Mouse (Mus musculus): Measurements from ENCODE around the gene Ralgps1. TPM values are rescaled to one million over a fixed set of nuclear protein-coding genes. Genes with fewer than 3 reads are reported as not detected.

The Ralgps1 gene
- 1.8 and 2.2 TPM in 2 replicates for polyA plus RNA-seq (2015; fragmentation: Nextera tagmentation; extraction: Ambion mirVana)

- Histone ChIP-seq H3K4me3 (ENCODE audit: low read depth, low read length) (peak within 1 kb of the TSS; percentile 53), H3K9me3 (ENCODE audit: low read length) (no peaks in the 10 kb centered on the region), H3K4me1 (ENCODE audit: insufficient read depth, low read depth, low read length) (peaks cover 4% of the 10 kb centered on the region; the same call in 1 of the 2 replicates), H3K36me3 (ENCODE audit: insufficient read depth, low read length) (no peaks in the 10 kb centered on the region), H3K27me3 (replicated peaks; ENCODE audit: insufficient read depth, low read length) (no peaks in the 10 kb centered on the region), H3K9ac (replicated peaks; ENCODE audit: low read depth) (no peak within 1 kb of the TSS; the same call in 1 of the 2 replicates), H3K27ac (ENCODE audit: low read length) (peak within 1 kb of the TSS; percentile 90), H3K4me2 (replicated peaks; ENCODE audit: low read depth, low read length) (peak within 1 kb of the TSS; percentile 66)
- WGBS: 2% methylated on average over 45 of the region's 74 CpGs
- TF ChIP-seq CTCF (IDR thresholded peaks at IDR 0.05) (no peak), EP300 (IDR thresholded peaks at IDR 0.05) (no peak)
- ATAC-seq: peak; percentile 98
- DNase-seq (ENCODE audit: low spot score): peak; percentile 98
Observed at GRCm38 (mm10) chr2:33370777-33371647, at the start of gene Ralgps1. Gene Ralgps1, minus strand, starts transcription at chr2:33371486.

DNA sequence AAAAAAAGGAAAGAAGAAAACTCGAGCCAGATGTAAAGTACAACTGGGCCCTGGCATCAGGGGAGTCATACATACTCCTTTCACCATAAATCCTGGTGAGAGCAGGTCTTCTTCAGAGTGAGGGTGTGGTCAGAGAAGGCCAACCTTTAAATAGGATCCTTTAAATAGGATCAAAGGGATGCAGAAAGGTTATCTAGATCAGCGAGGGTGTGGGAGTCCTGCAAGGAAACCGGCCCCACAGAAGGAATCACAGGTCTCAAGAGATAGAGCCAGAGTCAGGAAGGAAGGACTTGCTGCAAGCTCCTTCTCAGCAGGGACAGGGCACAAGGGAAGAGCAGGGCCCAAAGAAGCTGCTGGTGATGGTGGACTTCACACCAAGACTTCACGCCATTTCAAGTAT is 46.2 kb upstream of the Ralgps1 start:
- DNase-seq (ENCODE audit: low spot score) (no peak), ATAC-seq (no peak)
- H3K4me2 ChIP-seq (replicated peaks; ENCODE audit: low read depth, low read length): no peak overlapping the region
- H3K4me3 ChIP-seq (ENCODE audit: low read depth, low read length): no peak overlapping the region
- no peaks in the 10 kb centered on the region for H3K9me3 ChIP-seq (ENCODE audit: low read length)
- TF ChIP-seq CTCF (IDR thresholded peaks at IDR 0.05): no peak
- TF ChIP-seq EP300 (IDR thresholded peaks at IDR 0.05): no peak
- H3K4me1 ChIP-seq (ENCODE audit: insufficient read depth, low read depth, low read length): no peaks in the 10 kb centered on the region
- H3K27me3 ChIP-seq (replicated peaks; ENCODE audit: insufficient read depth, low read length): no peaks in the 10 kb centered on the region
- H3K36me3 ChIP-seq (ENCODE audit: insufficient read depth, low read length): 0 out of 2 replicates have a peak, but pooled peaks cover 11% of the 10 kb centered on the region
- 61% methylated on average over 4 of the region's 4 CpGs for WGBS
- no peak overlapping the region for H3K27ac ChIP-seq (ENCODE audit: low read length)
- no peak overlapping the region for H3K9ac ChIP-seq (replicated peaks; ENCODE audit: low read depth)

DNA sequence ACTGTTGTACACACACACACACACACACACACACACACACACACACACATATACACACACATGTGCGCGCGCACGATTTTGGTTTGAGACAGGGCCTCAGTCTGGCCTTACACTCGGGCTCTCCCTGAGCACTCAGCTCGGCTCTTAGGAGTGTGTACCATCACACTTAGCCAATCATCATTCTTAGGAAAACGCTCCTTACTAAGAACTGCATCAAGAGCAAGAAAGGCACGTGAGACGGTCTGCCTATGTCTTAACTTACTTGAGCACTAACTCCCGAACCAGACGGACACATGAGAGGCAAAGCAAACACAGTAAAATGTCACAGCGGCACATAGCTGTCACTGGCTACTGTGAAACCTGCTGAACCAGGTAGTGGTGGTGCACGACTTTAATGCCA is 42.7 kb upstream of the Ralgps1 start:
- Histone ChIP-seq H3K27me3 (replicated peaks; ENCODE audit: insufficient read depth, low read length) (no peaks in the 10 kb centered on the region), H3K9me3 (ENCODE audit: low read length) (no peaks in the 10 kb centered on the region), H3K4me3 (ENCODE audit: low read depth, low read length) (no peak overlapping the region), H3K4me2 (replicated peaks; ENCODE audit: low read depth, low read length) (no peak overlapping the region), H3K9ac (replicated peaks; ENCODE audit: low read depth) (no peak overlapping the region), H3K36me3 (ENCODE audit: insufficient read depth, low read length) (0 out of 2 replicates have a peak, but pooled peaks cover 25% of the 10 kb centered on the region), H3K4me1 (ENCODE audit: insufficient read depth, low read depth, low read length) (peaks cover 3% of the 10 kb centered on the region; the same call in 1 of the 2 replicates), H3K27ac (ENCODE audit: low read length) (no peak overlapping the region)
- DNase-seq (ENCODE audit: low spot score) (peak; percentile 66), ATAC-seq (peak; percentile 88)
- 58% methylated on average over 13 of the region's 13 CpGs for WGBS
- TF ChIP-seq EP300 (IDR thresholded peaks at IDR 0.05) (peak; percentile 36; the same call in 1 of the 2 replicates), CTCF (IDR thresholded peaks at IDR 0.05) (no peak)

DNA sequence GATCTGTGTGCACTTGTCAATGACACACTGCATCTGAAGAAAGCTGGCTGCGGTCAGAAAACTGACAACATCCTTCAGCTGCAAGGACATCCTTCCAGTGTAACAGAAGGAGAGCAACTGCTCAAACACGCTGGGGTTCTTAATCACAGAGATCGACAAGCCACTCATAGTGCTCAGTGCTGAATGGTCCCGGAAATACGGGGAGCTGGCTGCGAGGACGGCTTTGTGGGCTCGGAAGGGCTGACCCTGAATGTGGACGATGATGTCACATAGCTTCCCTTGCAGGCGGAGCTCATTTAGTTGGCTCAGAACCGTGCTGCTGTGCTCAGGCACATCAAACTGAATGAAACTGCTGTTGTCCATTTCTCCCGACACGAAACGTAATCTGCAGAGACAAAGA is 40.8 kb upstream of the Ralgps1 start:
- DNase-seq (ENCODE audit: low spot score): no peak
- H3K4me2 ChIP-seq (replicated peaks; ENCODE audit: low read depth, low read length): no peak overlapping the region
- no peak overlapping the region for H3K9ac ChIP-seq (replicated peaks; ENCODE audit: low read depth)
- H3K36me3 ChIP-seq (ENCODE audit: insufficient read depth, low read length): 0 out of 2 replicates have a peak, but pooled peaks cover 25% of the 10 kb centered on the region
- H3K9me3 ChIP-seq (ENCODE audit: low read length): no peaks in the 10 kb centered on the region
- WGBS: 78% methylated on average over 14 of the region's 14 CpGs
- TF ChIP-seq EP300 (IDR thresholded peaks at IDR 0.05): no peak
- TF ChIP-seq CTCF (IDR thresholded peaks at IDR 0.05): no peak
- no peak overlapping the region for H3K4me3 ChIP-seq (ENCODE audit: low read depth, low read length)
- H3K4me1 ChIP-seq (ENCODE audit: insufficient read depth, low read depth, low read length): peaks cover 4% of the 10 kb centered on the region; the same call in 1 of the 2 replicates
- no peaks in the 10 kb centered on the region for H3K27me3 ChIP-seq (replicated peaks; ENCODE audit: insufficient read depth, low read length)
- H3K27ac ChIP-seq (ENCODE audit: low read length): no peak overlapping the region
- ATAC-seq: no peak

DNA sequence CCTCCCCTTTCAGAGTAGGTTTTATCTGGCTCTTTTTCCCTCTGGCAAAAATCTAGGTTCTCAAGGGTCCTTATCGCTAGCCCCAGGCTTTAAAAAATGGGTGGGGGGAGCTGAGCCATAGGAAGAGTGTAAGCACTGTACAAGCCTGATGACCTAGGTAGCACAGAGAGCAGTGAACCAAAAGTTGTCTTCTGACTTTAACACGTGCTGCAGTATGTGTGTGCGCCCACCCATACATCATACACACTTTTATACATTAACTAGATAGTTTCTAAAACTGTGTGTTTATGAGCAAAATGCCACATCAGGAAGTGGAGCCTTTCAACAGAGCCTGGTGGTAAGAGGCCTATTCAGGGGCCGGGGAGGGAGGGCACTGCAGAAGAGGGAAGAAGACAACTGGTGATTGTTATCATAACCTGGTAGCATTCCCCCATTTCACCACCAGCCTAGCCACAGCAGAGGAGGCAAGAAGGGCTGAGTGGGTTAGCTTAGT is 32.3 kb upstream of the Ralgps1 start:
- no peak for TF ChIP-seq EP300 (IDR thresholded peaks at IDR 0.05)
- no peak for TF ChIP-seq CTCF (IDR thresholded peaks at IDR 0.05)
- no peak overlapping the region for H3K4me2 ChIP-seq (replicated peaks; ENCODE audit: low read depth, low read length)
- H3K9me3 ChIP-seq (ENCODE audit: low read length): no peaks in the 10 kb centered on the region
- H3K27ac ChIP-seq (ENCODE audit: low read length): no peak overlapping the region
- H3K4me3 ChIP-seq (ENCODE audit: low read depth, low read length): no peak overlapping the region
- no peaks in the 10 kb centered on the region for H3K27me3 ChIP-seq (replicated peaks; ENCODE audit: insufficient read depth, low read length)
- H3K36me3 ChIP-seq (ENCODE audit: insufficient read depth, low read length): no peaks in the 10 kb centered on the region
- WGBS: 62% methylated on average over 4 of the region's 4 CpGs
- H3K4me1 ChIP-seq (ENCODE audit: insufficient read depth, low read depth, low read length): no peaks in the 10 kb centered on the region
- H3K9ac ChIP-seq (replicated peaks; ENCODE audit: low read depth): no peak overlapping the region
- no peak for DNase-seq (ENCODE audit: low spot score)
- ATAC-seq: no peak

DNA sequence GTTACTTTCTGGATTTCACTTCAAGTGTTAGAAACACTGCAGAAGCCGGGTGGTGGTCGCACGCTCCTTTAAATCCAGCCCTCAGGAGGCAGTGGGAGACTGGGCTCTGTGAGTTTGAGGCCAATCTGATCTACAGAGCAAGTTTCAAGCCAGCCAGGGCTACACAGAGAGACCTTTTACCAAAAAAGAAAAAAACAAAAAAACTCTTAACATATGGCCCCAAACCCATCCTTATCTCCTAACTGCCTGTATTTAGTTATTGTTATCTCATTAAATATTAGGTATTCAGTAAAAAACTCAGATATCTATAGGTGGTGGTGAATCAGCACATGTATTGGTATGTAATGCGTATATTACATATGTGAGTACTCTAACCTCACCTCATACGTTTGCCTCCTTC is 31.4 kb upstream of the Ralgps1 start:
- WGBS: 63% methylated on average over 5 of the region's 5 CpGs
- Histone ChIP-seq H3K36me3 (ENCODE audit: insufficient read depth, low read length) (no peaks in the 10 kb centered on the region), H3K27me3 (replicated peaks; ENCODE audit: insufficient read depth, low read length) (no peaks in the 10 kb centered on the region), H3K4me2 (replicated peaks; ENCODE audit: low read depth, low read length) (no peak overlapping the region), H3K9me3 (ENCODE audit: low read length) (no peaks in the 10 kb centered on the region), H3K27ac (ENCODE audit: low read length) (no peak overlapping the region), H3K4me1 (ENCODE audit: insufficient read depth, low read depth, low read length) (no peaks in the 10 kb centered on the region), H3K4me3 (ENCODE audit: low read depth, low read length) (no peak overlapping the region), H3K9ac (replicated peaks; ENCODE audit: low read depth) (no peak overlapping the region)
- DNase-seq (ENCODE audit: low spot score) (no peak), ATAC-seq (no peak)
- TF ChIP-seq CTCF (IDR thresholded peaks at IDR 0.05): no peak
